Mouse (Mus musculus): ENCODE data around the gene Olfr205. TPM values are rescaled to one million over a fixed set of nuclear protein-coding genes. Genes with fewer than 3 reads are reported as not detected.

Olfr205 gene
- not detected in 2 replicates for polyA plus RNA-seq (2012; rRNA removed; ENCODE audit: low replicate concordance)

GRCm38 (mm10) chr16:59331038-59331437 lies at the start of gene Olfr205:
TSS of gene Olfr205 (minus strand) at chr16:59331138.

GRCm38 (mm10) chr16:59363893-59364292 lies 33.0 kb upstream of the Olfr205 start, which contains the start of gene Olfr209:
TSS of gene Olfr209 (minus strand) at chr16:59363993.

GRCm38 (mm10) chr16:59349146-59349545 lies 18.2 kb upstream of the Olfr205 start, which contains the start of gene Olfr206:
TSS of gene Olfr206 (minus strand) at chr16:59349246.

GRCm38 (mm10) chr16:59318148-59318547 lies 12.8 kb downstream of the Olfr205 start, which contains the start of gene Olfr204:
TSS of gene Olfr204 (minus strand) at chr16:59318248.

GRCm38 (mm10) chr16:59298581-59298980 lies 32.4 kb downstream of the Olfr205 start, which contains the start of gene Olfr203:
TSS of gene Olfr203 (plus strand) at chr16:59298881.

GRCm38 (mm10) chr16:59286693-59287092 lies 44.2 kb downstream of the Olfr205 start, which contains the start of gene Olfr202:
TSS of gene Olfr202 (minus strand) at chr16:59286793.

Other genes starting within 250 kb of the Olfr205 start
- gene Olfr191, start 241.3 kb downstream of the Olfr205 start, polyA plus RNA-seq (2012; rRNA removed; ENCODE audit: low replicate concordance) = not detected in 2 replicates
- not detected in 2 replicates for gene Olfr193, start 219.3 kb downstream of the Olfr205 start, polyA plus RNA-seq (2012; rRNA removed; ENCODE audit: low replicate concordance)
- gene Olfr194, start 210.1 kb downstream of the Olfr205 start, polyA plus RNA-seq (2012; rRNA removed; ENCODE audit: low replicate concordance) = not detected in 2 replicates
- not detected in 2 replicates for gene Olfr195, start 184.1 kb downstream of the Olfr205 start, polyA plus RNA-seq (2012; rRNA removed; ENCODE audit: low replicate concordance)
- not detected in 2 replicates for gene Olfr196, start 160.7 kb downstream of the Olfr205 start, polyA plus RNA-seq (2012; rRNA removed; ENCODE audit: low replicate concordance)
- not detected in 2 replicates for gene Olfr198, start 127.6 kb downstream of the Olfr205 start, polyA plus RNA-seq (2012; rRNA removed; ENCODE audit: low replicate concordance)
- gene Olfr199, start 111.4 kb downstream of the Olfr205 start, polyA plus RNA-seq (2012; rRNA removed; ENCODE audit: low replicate concordance) = not detected in 2 replicates
- not detected in 2 replicates for gene Olfr201, start 58.5 kb downstream of the Olfr205 start, polyA plus RNA-seq (2012; rRNA removed; ENCODE audit: low replicate concordance)
- not detected in 2 replicates for gene Olfr202, start 44.3 kb downstream of the Olfr205 start, polyA plus RNA-seq (2012; rRNA removed; ENCODE audit: low replicate concordance)
- gene Olfr203, start 32.3 kb downstream of the Olfr205 start, polyA plus RNA-seq (2012; rRNA removed; ENCODE audit: low replicate concordance) = not detected in 2 replicates
- not detected in 2 replicates for gene Olfr204, start 12.9 kb downstream of the Olfr205 start, polyA plus RNA-seq (2012; rRNA removed; ENCODE audit: low replicate concordance)
- not detected in 2 replicates for gene Olfr206, start 18.1 kb upstream of the Olfr205 start, polyA plus RNA-seq (2012; rRNA removed; ENCODE audit: low replicate concordance)
- not detected in 2 replicates for gene Olfr209, start 32.9 kb upstream of the Olfr205 start, polyA plus RNA-seq (2012; rRNA removed; ENCODE audit: low replicate concordance)
- not detected in 2 replicates for gene Gabrr3, start 76.2 kb upstream of the Olfr205 start, polyA plus RNA-seq (2012; rRNA removed; ENCODE audit: low replicate concordance)
- 0.95 and 1.9 TPM in 2 replicates for gene Riox2, start 140.6 kb upstream of the Olfr205 start, polyA plus RNA-seq (2012; rRNA removed; ENCODE audit: low replicate concordance)